Mouse (Mus musculus): Measurements from ENCODE around the gene Tacc2.
"Not testable (repeated sequence)": the region's sequence is repeated elsewhere in the genome, so short reads cannot be mapped to it uniquely, and the experiment has no call there.

Gene Tacc2

GRCm38 (mm10) chr7:130577388-130578003, at the start of gene Tacc2:
Tacc2 (plus strand) TSS chr7:130577438.
- no peak for DNase-seq (ENCODE audit: low spot score in 2 of 2)

GRCm38 (mm10) chr7:130531138-130531537, 46.1 kb upstream of the Tacc2 start:
- not testable (repeated sequence) for DNase-seq (ENCODE audit: low spot score in 2 of 2)

- peak; percentile 75 to 85 for DNase-seq (ENCODE audit: low spot score in 2 of 2)
These were observed 43.6 kb upstream of the Tacc2 start for GRCm38 (mm10) chr7:130533316-130534260.

- no peak for DNase-seq (ENCODE audit: low spot score in 2 of 2)
These were observed 42.1 kb upstream of the Tacc2 start for GRCm38 (mm10) chr7:130535174-130535573.

- DNase-seq (ENCODE audit: low spot score in 2 of 2), result no peak
These were observed 40.2 kb upstream of the Tacc2 start for GRCm38 (mm10) chr7:130537068-130537467.

- DNase-seq (ENCODE audit: low spot score in 2 of 2), result no peak
These were observed 37.1 kb upstream of the Tacc2 start for GRCm38 (mm10) chr7:130540176-130540575.

- DNase-seq (ENCODE audit: low spot score in 2 of 2), result no peak
These were observed 34.1 kb upstream of the Tacc2 start for GRCm38 (mm10) chr7:130543181-130543580.

GRCm38 (mm10) chr7:130545401-130545800, 31.8 kb upstream of the Tacc2 start:
- no peak for DNase-seq (ENCODE audit: low spot score in 2 of 2)

- no peak for DNase-seq (ENCODE audit: low spot score in 2 of 2)
These were observed 31.3 kb upstream of the Tacc2 start for GRCm38 (mm10) chr7:130545893-130546292.

GRCm38 (mm10) chr7:130546421-130546790, 30.8 kb upstream of the Tacc2 start:
- no peak for DNase-seq (ENCODE audit: low spot score in 2 of 2)

- DNase-seq (ENCODE audit: low spot score in 2 of 2), result peak; percentile 83 to 89
These were observed 30.3 kb upstream of the Tacc2 start for GRCm38 (mm10) chr7:130546791-130547484.

- DNase-seq (ENCODE audit: low spot score in 2 of 2), result no peak
These were observed 29.5 kb upstream of the Tacc2 start for GRCm38 (mm10) chr7:130547635-130548175.

- DNase-seq (ENCODE audit: low spot score in 2 of 2), result peak; percentile 70 to 73
These were observed 24.5 kb upstream of the Tacc2 start for GRCm38 (mm10) chr7:130552780-130553179.

- DNase-seq (ENCODE audit: low spot score in 2 of 2), result no peak
These were observed 23.9 kb upstream of the Tacc2 start for GRCm38 (mm10) chr7:130553321-130553720.

- peak in 1 of 2 experiments; percentile 31 for DNase-seq (ENCODE audit: low spot score in 2 of 2)
These were observed 21.6 kb upstream of the Tacc2 start for GRCm38 (mm10) chr7:130555597-130555996.

GRCm38 (mm10) chr7:130558592-130558991, 18.6 kb upstream of the Tacc2 start:
- no peak for DNase-seq (ENCODE audit: low spot score in 2 of 2)

- DNase-seq (ENCODE audit: low spot score in 2 of 2), result no peak
These were observed 16.3 kb upstream of the Tacc2 start for GRCm38 (mm10) chr7:130560933-130561332.

GRCm38 (mm10) chr7:130563276-130563675, 14.0 kb upstream of the Tacc2 start:
- no peak for DNase-seq (ENCODE audit: low spot score in 2 of 2)

- no peak for DNase-seq (ENCODE audit: low spot score in 2 of 2)
These were observed 13.4 kb upstream of the Tacc2 start for GRCm38 (mm10) chr7:130563880-130564279.

GRCm38 (mm10) chr7:130564596-130564995, 12.6 kb upstream of the Tacc2 start:
- no peak for DNase-seq (ENCODE audit: low spot score in 2 of 2)

- DNase-seq (ENCODE audit: low spot score in 2 of 2), result peak; percentile 32 to 46
These were observed 8.3 kb upstream of the Tacc2 start for GRCm38 (mm10) chr7:130568783-130569436.

All from heart, adult 9 months (tissue).